ENCODE assay signal across 7 mouse cellular contexts in the genomic region with DNA sequence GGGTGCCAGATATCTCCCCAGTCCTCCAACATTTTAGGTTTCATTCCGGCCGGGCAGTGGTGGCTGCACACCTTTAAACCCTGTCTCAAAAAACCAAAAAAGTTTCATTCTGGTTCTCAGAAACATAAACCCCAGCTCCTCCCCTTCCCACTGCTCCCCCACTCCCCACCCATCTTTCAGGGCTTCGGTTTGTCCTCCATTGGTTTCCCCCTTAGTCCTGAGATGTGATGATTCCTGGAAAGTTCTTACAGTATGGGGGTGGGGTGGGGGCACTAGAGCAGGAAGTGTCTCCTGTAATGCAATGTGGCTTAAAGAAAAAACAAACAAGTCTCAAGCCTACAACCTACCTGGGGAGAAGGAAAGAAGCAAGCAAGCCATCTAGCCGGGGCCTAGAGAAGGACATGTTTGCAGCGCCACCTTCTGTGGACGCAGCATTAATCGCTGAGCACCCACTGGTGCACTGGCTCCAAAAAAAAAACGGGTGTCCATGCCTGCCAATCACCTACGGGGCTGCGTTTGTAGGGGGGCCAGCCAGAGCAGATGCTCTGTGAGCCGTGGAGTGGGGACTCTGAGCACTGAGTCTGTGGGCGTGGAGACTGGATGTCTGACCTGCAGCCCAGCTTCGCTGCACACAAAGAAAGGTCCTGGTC. TPM values are rescaled to one million over a fixed set of nuclear protein-coding genes. Genes with fewer than 3 reads are reported as not detected.
DNase-seq lines count a peak whose midpoint lies in the region; ATAC-seq and TF ChIP-seq lines count a peak whose summit lies in the region.

No protein-coding gene starts in this region.

- no peak for TF ChIP-seq POLR2A in ES-Bruce4 (IDR thresholded peaks at IDR 0.05; ENCODE audit: insufficient read depth, low read length)
- no peak for TF ChIP-seq POLR2A in liver, adult 2 months (IDR thresholded peaks at IDR 0.05; ENCODE audit: extremely low read depth, insufficient read depth, low read length)

- H3K27ac ChIP-seq in ES-Bruce4 (ENCODE audit: insufficient read depth, low read length): no peak overlapping the region
- no peak overlapping the region for H3K27ac ChIP-seq in hindbrain, embryonic 13.5 days
- no peak overlapping the region for H3K27ac ChIP-seq in liver, adult 2 months (replicated peaks; ENCODE audit: insufficient read depth, low read depth, low read length)
- no peak overlapping the region for H3K27ac ChIP-seq in midbrain, postnatal 0 days (ENCODE audit: low read depth, low read length)

- H3K9me3 ChIP-seq in ES-Bruce4 (replicated peaks; ENCODE audit: control insufficient read depth, insufficient read depth, low read length, poor library complexity, severe bottlenecking): no peaks in the 10 kb centered on the region
- no peaks in the 10 kb centered on the region for H3K9me3 ChIP-seq in hindbrain, embryonic 13.5 days
- no peaks in the 10 kb centered on the region for H3K9me3 ChIP-seq in midbrain, postnatal 0 days (ENCODE audit: low read length)

- H3K4me2 ChIP-seq in hindbrain, embryonic 13.5 days: peak overlapping the region; percentile 39; the same call in 1 of the 2 replicates
- H3K4me2 ChIP-seq in midbrain, postnatal 0 days (ENCODE audit: low read depth, low read length, poor library complexity, severe bottlenecking): peak overlapping the region; percentile 26; the same call in 1 of the 2 replicates

- H3K27me3 ChIP-seq in ES-Bruce4 (ENCODE audit: control insufficient read depth, insufficient read depth, low read length, poor library complexity, severe bottlenecking): no peaks in the 10 kb centered on the region
- H3K27me3 ChIP-seq in hindbrain, embryonic 13.5 days: no peaks in the 10 kb centered on the region
- no peaks in the 10 kb centered on the region for H3K27me3 ChIP-seq in liver, adult 2 months (ENCODE audit: control insufficient read depth, insufficient read depth, low read length)
- no peaks in the 10 kb centered on the region for H3K27me3 ChIP-seq in midbrain, postnatal 0 days (ENCODE audit: insufficient read depth, low read length)

- H3K79me2 ChIP-seq in liver, adult 2 months (ENCODE audit: control insufficient read depth, insufficient read depth, low read length): no peaks in the 10 kb centered on the region

- no peaks in the 10 kb centered on the region for H3K36me3 ChIP-seq in ES-Bruce4 (ENCODE audit: control insufficient read depth, insufficient read depth, low read length, poor library complexity, severe bottlenecking)
- H3K36me3 ChIP-seq in hindbrain, embryonic 13.5 days: peaks cover 35% of the 10 kb centered on the region
- peaks cover 8% of the 10 kb centered on the region for H3K36me3 ChIP-seq in liver, adult 2 months (ENCODE audit: control insufficient read depth, insufficient read depth, low read length)
- H3K36me3 ChIP-seq in midbrain, postnatal 0 days (ENCODE audit: insufficient read depth, low read length): peaks cover 28% of the 10 kb centered on the region

- 0 out of 2 replicates have a peak, but pooled peaks have one; percentile 24 for ATAC-seq in hindbrain, embryonic 13.5 days (ENCODE audit: low FRiP score)
- peak; percentile 14; the same call in 1 of the 2 replicates for ATAC-seq in midbrain, postnatal 0 days (ENCODE audit: low FRiP score)

- H3K9ac ChIP-seq in ES-Bruce4 (ENCODE audit: low read depth, poor library complexity, severe bottlenecking): no peak overlapping the region
- peak overlapping the region; percentile 65 for H3K9ac ChIP-seq in hindbrain, embryonic 13.5 days
- no peak overlapping the region for H3K9ac ChIP-seq in liver, adult 2 months (ENCODE audit: low read depth, low read length)
- H3K9ac ChIP-seq in midbrain, postnatal 0 days (replicated peaks; ENCODE audit: low read length, poor library complexity, severe bottlenecking): no peak overlapping the region

- no peak for TF ChIP-seq EP300 in ES-Bruce4 (IDR thresholded peaks at IDR 0.05; ENCODE audit: insufficient read depth, low read depth, low read length)

- H3K4me1 ChIP-seq in ES-Bruce4 (ENCODE audit: control insufficient read depth, insufficient read depth, low read length): no peaks in the 10 kb centered on the region
- H3K4me1 ChIP-seq in hindbrain, embryonic 13.5 days (replicated peaks): peaks cover 7% of the 10 kb centered on the region
- H3K4me1 ChIP-seq in liver, adult 2 months (ENCODE audit: control insufficient read depth, insufficient read depth, low read length): peaks cover 7% of the 10 kb centered on the region; the same call in 1 of the 2 replicates
- no peaks in the 10 kb centered on the region for H3K4me1 ChIP-seq in midbrain, postnatal 0 days (ENCODE audit: insufficient read depth, low read length)

- no peak overlapping the region for H3K4me3 ChIP-seq in ES-Bruce4 (ENCODE audit: low read depth, low read length)
- peak overlapping the region; percentile 11; the same call in 1 of the 2 replicates for H3K4me3 ChIP-seq in hindbrain, embryonic 13.5 days
- no peak overlapping the region for H3K4me3 ChIP-seq in liver, adult 2 months (ENCODE audit: insufficient read depth, low read depth, low read length)
- H3K4me3 ChIP-seq in midbrain, postnatal 0 days (ENCODE audit: low read depth, low read length): no peak overlapping the region

- peak; percentile 58 for DNase-seq in A20 (ENCODE audit: low read depth, low spot score)
- peak; percentile 62 for DNase-seq in embryo, embryonic 10.5 days (ENCODE audit: low spot score)
- no peak for DNase-seq in liver, adult 2 months (ENCODE audit: extremely low read depth, low read depth, low spot score)
- DNase-seq in midbrain, postnatal 0 days (ENCODE audit: low spot score): peak; percentile 72
- DNase-seq in gastrocnemius, postnatal 4 days (ENCODE audit: low spot score in 2 of 2): no peak

- 23% methylated on average over 13 of the region's 13 CpGs for WGBS in hindbrain, embryonic 13.5 days
- 43% methylated on average over 13 of the region's 13 CpGs for WGBS in liver, adult 2 months
- WGBS in midbrain, postnatal 0 days: 21% methylated on average over 13 of the region's 13 CpGs

- TF ChIP-seq CTCF in ES-Bruce4 (IDR thresholded peaks at IDR 0.05; ENCODE audit: low read depth, low read length): peak; percentile 75
- TF ChIP-seq CTCF in liver, adult 2 months (IDR thresholded peaks at IDR 0.05; ENCODE audit: low read depth, low read length): peak; percentile 64
- TF ChIP-seq CTCF in midbrain, postnatal 0 days (IDR thresholded peaks at IDR 0.05): peak; percentile 70

RNA-seq across cellular contexts. Expression of a gene that starts 2.2 kb away (rescaled TPM):
- not detected in 2 replicates for polyA plus RNA-seq in ES-Bruce4 (2011; ENCODE audit: insufficient read depth, insufficient read length, low read depth, missing spikeins)
- 0.36 TPM in 1 of 2 replicates, not detected in the other for polyA plus RNA-seq in hindbrain, embryonic 13.5 days (2015; fragmentation: Nextera tagmentation; extraction: Ambion mirVana)
- not detected in 2 replicates for total RNA-seq in liver, adult 2 months (2014; rRNA removed)
- polyA plus RNA-seq in liver, adult 2 months (2012; rRNA removed): not detected in 2 replicates
- total RNA-seq in midbrain, postnatal 0 days (2014; rRNA removed): not detected in 2 replicates
- polyA plus RNA-seq in midbrain, postnatal 0 days (2015; fragmentation: Nextera tagmentation; extraction: Ambion mirVana): not detected in 2 replicates
- total RNA-seq in gastrocnemius, postnatal 4 days (2021): not detected

RNA-seq across cellular contexts. Expression of a gene that starts 9.4 kb away (rescaled TPM):
- polyA plus RNA-seq in ES-Bruce4 (2011; ENCODE audit: insufficient read depth, insufficient read length, low read depth, missing spikeins): not detected in 2 replicates
- polyA plus RNA-seq in hindbrain, embryonic 13.5 days (2015; fragmentation: Nextera tagmentation; extraction: Ambion mirVana): 1.1 and 1.9 TPM in 2 replicates
- 0.40 and 0.46 TPM in 2 replicates for total RNA-seq in liver, adult 2 months (2014; rRNA removed)
- polyA plus RNA-seq in liver, adult 2 months (2012; rRNA removed): 0.26 and 0.62 TPM in 2 replicates
- 0.99 and 3.7 TPM in 2 replicates for total RNA-seq in midbrain, postnatal 0 days (2014; rRNA removed)
- 1.3 and 1.8 TPM in 2 replicates for polyA plus RNA-seq in midbrain, postnatal 0 days (2015; fragmentation: Nextera tagmentation; extraction: Ambion mirVana)
- 1 to 10 TPM in 1 of 2 experiments, under 1 TPM in 1; 0.44 to 1.2 TPM for total RNA-seq in gastrocnemius, postnatal 4 days (2021)

RNA-seq across cellular contexts. Expression of a gene that starts 15.4 kb away (rescaled TPM):
- 18.9 and 19.1 TPM in 2 replicates for polyA plus RNA-seq in ES-Bruce4 (2011; ENCODE audit: insufficient read depth, insufficient read length, low read depth, missing spikeins)
- polyA plus RNA-seq in hindbrain, embryonic 13.5 days (2015; fragmentation: Nextera tagmentation; extraction: Ambion mirVana): 21.6 and 24.4 TPM in 2 replicates
- total RNA-seq in liver, adult 2 months (2014; rRNA removed): 9.6 and 9.8 TPM in 2 replicates
- 10.5 and 11.4 TPM in 2 replicates for polyA plus RNA-seq in liver, adult 2 months (2012; rRNA removed)
- total RNA-seq in midbrain, postnatal 0 days (2014; rRNA removed): 11.7 and 17.0 TPM in 2 replicates
- 20.2 and 21.0 TPM in 2 replicates for polyA plus RNA-seq in midbrain, postnatal 0 days (2015; fragmentation: Nextera tagmentation; extraction: Ambion mirVana)
- total RNA-seq in gastrocnemius, postnatal 4 days (2021): 1 to 10 TPM; 5.6 to 7.4 TPM

RNA-seq across cellular contexts. Expression of a gene that starts 16.0 kb away (rescaled TPM):
- polyA plus RNA-seq in ES-Bruce4 (2011; ENCODE audit: insufficient read depth, insufficient read length, low read depth, missing spikeins): 146 and 173 TPM in 2 replicates
- 317 and 322 TPM in 2 replicates for polyA plus RNA-seq in hindbrain, embryonic 13.5 days (2015; fragmentation: Nextera tagmentation; extraction: Ambion mirVana)
- total RNA-seq in liver, adult 2 months (2014; rRNA removed): 60.9 and 111 TPM in 2 replicates
- 215 and 228 TPM in 2 replicates for polyA plus RNA-seq in liver, adult 2 months (2012; rRNA removed)
- 245 and 287 TPM in 2 replicates for total RNA-seq in midbrain, postnatal 0 days (2014; rRNA removed)
- polyA plus RNA-seq in midbrain, postnatal 0 days (2015; fragmentation: Nextera tagmentation; extraction: Ambion mirVana): 325 and 332 TPM in 2 replicates
- total RNA-seq in gastrocnemius, postnatal 4 days (2021): 100 to 1,000 TPM; 174 to 185 TPM

RNA-seq across cellular contexts. Expression of a gene that starts 16.8 kb away (rescaled TPM):
- 12.7 and 15.6 TPM in 2 replicates for polyA plus RNA-seq in ES-Bruce4 (2011; ENCODE audit: insufficient read depth, insufficient read length, low read depth, missing spikeins)
- 86.9 and 93.8 TPM in 2 replicates for polyA plus RNA-seq in hindbrain, embryonic 13.5 days (2015; fragmentation: Nextera tagmentation; extraction: Ambion mirVana)
- 62.2 and 63.3 TPM in 2 replicates for total RNA-seq in liver, adult 2 months (2014; rRNA removed)
- 78.4 and 83.0 TPM in 2 replicates for polyA plus RNA-seq in liver, adult 2 months (2012; rRNA removed)
- 98.9 and 151 TPM in 2 replicates for total RNA-seq in midbrain, postnatal 0 days (2014; rRNA removed)
- polyA plus RNA-seq in midbrain, postnatal 0 days (2015; fragmentation: Nextera tagmentation; extraction: Ambion mirVana): 122 and 128 TPM in 2 replicates
- 10 to 100 TPM; 67.2 to 69.3 TPM for total RNA-seq in gastrocnemius, postnatal 4 days (2021)

Comparison
In these comparisons a context has a peak if more than half of its experiments do, and no peak if none do; other contexts are left out.
1. DNase-seq: peak in A20 (single experiment), embryo, embryonic 10.5 days (single experiment) and midbrain, postnatal 0 days (single experiment); none in liver, adult 2 months (single experiment) and gastrocnemius, postnatal 4 days (0 of 2).
2. Peak in every context shown above with its lines, with median percentiles within 50 percentile points of each other: CTCF ChIP-seq.